Mouse (Mus musculus) embryonic facial prominence, embryonic 14.5 days (tissue): Measurements from ENCODE around the gene Lrch1. TPM values are rescaled to one million over a fixed set of nuclear protein-coding genes. Genes with fewer than 3 reads are reported as not detected.

Source experiments
- ATAC-seq: fragments of 200-750 bp; cut with Nextera tagmentation; 2 replicates; pipeline ENCODE4 v1.8.0; 2017; ENCODE audit warnings: low read depth, moderate number of reproducible peaks, moderate TSS enrichment
- DNase-seq: peaks from one replicate; pipeline ENCODE4 v3.0.0-alpha.2; 2015; ENCODE audit warnings: low spot score
- H3K27ac ChIP-seq: fragments of 300-500 bp; sonication (generic); replicated peaks from 2 replicates; pipeline ENCODE4 v1.5.1; 2014; ENCODE audit warnings: low read depth, mild to moderate bottlenecking, low read length, moderate library complexity
- H3K27me3 ChIP-seq: fragments of 300-500 bp; sonication (generic); replicated peaks from 2 replicates; pipeline ENCODE4 v1.6.1; 2014; ENCODE audit warnings: low read length; ENCODE audit not compliant: control insufficient read depth, insufficient read depth
- H3K36me3 ChIP-seq: fragments of 300-500 bp; sonication (generic); 2 replicates; pipeline ENCODE4 v1.6.1; 2014; ENCODE audit warnings: low read length, mixed read lengths; ENCODE audit not compliant: control insufficient read depth, insufficient read depth
- H3K4me1 ChIP-seq: fragments of 300-500 bp; sonication (generic); 2 replicates; pipeline ENCODE4 v1.6.1; 2014; ENCODE audit warnings: antibody characterized with exemption, low read length; ENCODE audit not compliant: control insufficient read depth, insufficient read depth
- H3K4me2 ChIP-seq: fragments of 300-500 bp; sonication (generic); 2 replicates; pipeline ENCODE4 v1.6.1; 2014; ENCODE audit warnings: low read depth, mild to moderate bottlenecking, low read length, moderate library complexity, mixed read lengths
- H3K4me3 ChIP-seq: fragments of 300-500 bp; sonication (generic); 2 replicates; pipeline ENCODE4 v1.5.1; 2014; ENCODE audit warnings: low read depth, mild to moderate bottlenecking, low read length
- H3K9ac ChIP-seq: fragments of 300-500 bp; sonication (generic); 2 replicates; pipeline ENCODE4 v1.6.1; 2014; ENCODE audit warnings: low read depth, mild to moderate bottlenecking, low read length, moderate library complexity, mixed read lengths
- H3K9me3 ChIP-seq: fragments of 300-500 bp; sonication (generic); 2 replicates; pipeline ENCODE4 v1.6.1; 2016; ENCODE audit warnings: low read length; ENCODE audit not compliant: control insufficient read depth
- WGBS: fragments of 180-500 bp; shearing (Covaris S2); extraction: QIAGEN DNeasy Blood & Tissue Kit; methylation state at CpG from one replicate; pipeline ENCODE4 v1.1.7; 2014; 5-methylcytosine and 5-hydroxymethylcytosine counted together
- polyA plus RNA-seq: library from polyadenylated mRNA; unstranded; fragments of >200 nt; fragmentation: Nextera tagmentation; extraction: Ambion mirVana; gene quantifications from 2 replicates; pipeline ENCODE4 v1.2.1, GENCODE M21; 2014

Gene Lrch1
- polyA plus RNA-seq, 1 experiment from 2014 or later, result 15.6 TPM

- peaks cover 22% of the 10 kb centered on the region for H3K4me1 ChIP-seq
- no peak overlapping the region for H3K9ac ChIP-seq
- 83% methylated on average over 6 of the region's 6 CpGs for WGBS
- no peaks in the 10 kb centered on the region for H3K9me3 ChIP-seq
- no peak for ATAC-seq
- no peak overlapping the region for H3K27ac ChIP-seq
- H3K27me3 ChIP-seq, result no peaks in the 10 kb centered on the region
- no peak overlapping the region for H3K4me3 ChIP-seq
- no peak for DNase-seq
- no peaks in the 10 kb centered on the region for H3K36me3 ChIP-seq
- H3K4me2 ChIP-seq, result no peak overlapping the region
These were observed 4.0 kb downstream of the Lrch1 start for GRCm38 (mm10) chr14:74943581-74944117.

GRCm38 (mm10) chr14:74943024-74943423, 4.7 kb downstream of the Lrch1 start:
- Histone ChIP-seq H3K36me3 (no peaks in the 10 kb centered on the region), H3K27ac (no peak overlapping the region), H3K4me3 (no peak overlapping the region), H3K9me3 (no peaks in the 10 kb centered on the region), H3K4me1 (peaks cover 15% of the 10 kb centered on the region), H3K27me3 (no peaks in the 10 kb centered on the region), H3K4me2 (no peak overlapping the region), H3K9ac (no peak overlapping the region)
- no peak for ATAC-seq
- no peak for DNase-seq
- WGBS, result 56% methylated on average over 8 of the region's 8 CpGs

- DNase-seq (no peak), ATAC-seq (no peak)
- Histone ChIP-seq H3K4me3 (no peak overlapping the region), H3K27ac (no peak overlapping the region), H3K9me3 (no peaks in the 10 kb centered on the region), H3K4me2 (no peak overlapping the region), H3K4me1 (peaks cover 15% of the 10 kb centered on the region), H3K36me3 (no peaks in the 10 kb centered on the region), H3K27me3 (no peaks in the 10 kb centered on the region), H3K9ac (no peak overlapping the region)
- 77% methylated on average over 7 of the region's 7 CpGs for WGBS
These were observed 6.1 kb downstream of the Lrch1 start for GRCm38 (mm10) chr14:74941591-74941990.

- WGBS, result 92% methylated on average over 4 of the region's 4 CpGs
These were observed 6.9 kb downstream of the Lrch1 start for GRCm38 (mm10) chr14:74940741-74941140.

GRCm38 (mm10) chr14:74939355-74939754, 8.3 kb downstream of the Lrch1 start:
- ATAC-seq (no peak), DNase-seq (no peak)
- Histone ChIP-seq H3K36me3 (no peaks in the 10 kb centered on the region), H3K4me1 (peaks cover 2% of the 10 kb centered on the region; the same call in 1 of the 2 replicates), H3K4me3 (no peak overlapping the region), H3K27me3 (no peaks in the 10 kb centered on the region), H3K4me2 (no peak overlapping the region), H3K27ac (no peak overlapping the region), H3K9me3 (0 out of 2 replicates have a peak, but pooled peaks cover 5% of the 10 kb centered on the region), H3K9ac (no peak overlapping the region)
- 62% methylated on average over 9 of the region's 9 CpGs for WGBS

More at GRCm38 (mm10) chr14:74940741-74941140, 6.9 kb downstream of the Lrch1 start:
- no peak overlapping the region for H3K4me3 ChIP-seq
- H3K36me3 ChIP-seq, result no peaks in the 10 kb centered on the region
- peaks cover 11% of the 10 kb centered on the region for H3K4me1 ChIP-seq
- H3K9me3 ChIP-seq, result 0 out of 2 replicates have a peak, but pooled peaks cover 5% of the 10 kb centered on the region
- no peak for DNase-seq
- no peak overlapping the region for H3K27ac ChIP-seq
- no peak overlapping the region for H3K9ac ChIP-seq
- no peak for ATAC-seq
- H3K4me2 ChIP-seq, result no peak overlapping the region
- H3K27me3 ChIP-seq, result no peaks in the 10 kb centered on the region

- 84% methylated on average over 3 of the region's 3 CpGs for WGBS
- H3K4me2 ChIP-seq, result no peak overlapping the region
- no peaks in the 10 kb centered on the region for H3K27me3 ChIP-seq
- peaks cover 5% of the 10 kb centered on the region; the same call in 1 of the 2 replicates for H3K4me1 ChIP-seq
- H3K9me3 ChIP-seq, result 0 out of 2 replicates have a peak, but pooled peaks cover 5% of the 10 kb centered on the region
- H3K4me3 ChIP-seq, result no peak overlapping the region
- no peak overlapping the region for H3K27ac ChIP-seq
- no peak for DNase-seq
- H3K36me3 ChIP-seq, result no peaks in the 10 kb centered on the region
- H3K9ac ChIP-seq, result no peak overlapping the region
- no peak for ATAC-seq
These were observed 8.8 kb downstream of the Lrch1 start for GRCm38 (mm10) chr14:74938896-74939295.

GRCm38 (mm10) chr14:74936557-74937261, 11.0 kb downstream of the Lrch1 start:
- 83% methylated on average over 2 of the region's 2 CpGs for WGBS
- Histone ChIP-seq H3K9me3 (0 out of 2 replicates have a peak, but pooled peaks cover 5% of the 10 kb centered on the region), H3K27ac (no peak overlapping the region), H3K4me1 (peaks cover 5% of the 10 kb centered on the region; the same call in 1 of the 2 replicates), H3K4me3 (no peak overlapping the region), H3K36me3 (no peaks in the 10 kb centered on the region), H3K9ac (no peak overlapping the region), H3K4me2 (no peak overlapping the region), H3K27me3 (no peaks in the 10 kb centered on the region)
- DNase-seq, result no peak
- ATAC-seq, result no peak

- 94% methylated on average over 6 of the region's 6 CpGs for WGBS
- no peaks in the 10 kb centered on the region for H3K27me3 ChIP-seq
- DNase-seq (no peak), ATAC-seq (no peak)
- no peak overlapping the region for H3K4me3 ChIP-seq
- H3K27ac ChIP-seq, result no peak overlapping the region
- no peak overlapping the region for H3K9ac ChIP-seq
- H3K36me3 ChIP-seq, result no peaks in the 10 kb centered on the region
- 0 out of 2 replicates have a peak, but pooled peaks cover 5% of the 10 kb centered on the region for H3K9me3 ChIP-seq
- H3K4me1 ChIP-seq, result peaks cover 5% of the 10 kb centered on the region; the same call in 1 of the 2 replicates
- H3K4me2 ChIP-seq, result no peak overlapping the region
These were observed 12.6 kb downstream of the Lrch1 start for GRCm38 (mm10) chr14:74935111-74935510.
